Mouse (Mus musculus): Measurements from ENCODE around the gene Gzmf. TPM values are rescaled to one million over a fixed set of nuclear protein-coding genes. Genes with fewer than 3 reads are reported as not detected.
"Not testable (repeated sequence)": the region's sequence is repeated elsewhere in the genome, so short reads cannot be mapped to it uniquely, and the experiment has no call there.

The Gzmf gene
- not detected in 2 replicates for polyA plus RNA-seq (2015; fragmentation: Nextera tagmentation; extraction: Ambion mirVana)

DNA sequence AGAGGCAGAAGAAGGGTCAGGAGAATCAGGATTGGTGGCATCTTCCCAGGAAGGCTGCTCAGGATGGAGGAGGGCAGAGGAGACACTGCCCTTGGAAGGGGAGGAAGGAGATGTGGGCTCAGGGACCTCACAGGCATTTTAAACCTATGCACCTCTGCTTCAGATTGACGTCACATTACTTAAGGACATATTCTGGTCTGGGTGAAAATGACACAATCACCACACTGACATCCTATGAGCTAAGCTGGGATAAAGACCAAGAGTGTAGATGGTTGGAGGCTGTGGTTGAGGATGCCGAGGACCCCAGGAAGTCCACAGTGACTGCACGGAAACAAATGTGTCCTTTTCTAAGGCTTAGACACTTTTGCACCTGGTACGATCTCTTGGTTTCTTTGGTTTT, at the start of gene Gzmf:
Gzmf (minus strand) TSS at position 101 of the 400 bp plus-strand sequence.
- no peak within 1 kb of the TSS for H3K4me2 ChIP-seq
- H3K36me3 ChIP-seq, result no peaks in the 10 kb centered on the region
- no peaks in the 10 kb centered on the region for H3K27me3 ChIP-seq (replicated peaks)
- no peaks in the 10 kb centered on the region for H3K4me1 ChIP-seq
- no peak within 1 kb of the TSS for H3K4me3 ChIP-seq (replicated peaks)
- H3K27ac ChIP-seq (replicated peaks), result no peak within 1 kb of the TSS
- no peaks in the 10 kb centered on the region for H3K9me3 ChIP-seq (replicated peaks)
- H3K9ac ChIP-seq (replicated peaks), result no peak within 1 kb of the TSS
- no peak for ATAC-seq (ENCODE audit: low FRiP score)
- 89% methylated on average over 4 of the region's 4 CpGs for WGBS

DNA sequence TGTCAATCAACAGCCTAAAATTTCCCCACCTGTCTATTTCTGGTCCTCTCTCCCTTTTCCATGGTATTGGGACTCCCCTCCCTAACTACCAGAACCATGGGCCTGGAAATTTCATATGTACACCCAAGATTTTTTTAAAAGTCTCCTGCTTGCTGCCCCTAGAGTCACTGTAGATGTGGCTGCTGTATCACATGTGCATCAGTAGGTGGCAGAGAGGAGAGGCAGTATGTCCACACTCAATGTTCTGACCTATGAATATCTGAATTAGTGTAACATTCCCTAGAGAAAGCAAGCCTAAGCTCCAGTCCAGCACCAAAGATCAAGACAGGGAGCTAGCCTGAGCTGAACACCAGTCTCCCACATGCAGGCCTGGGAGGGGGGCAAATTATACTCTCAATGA, 29.2 kb upstream of the Gzmf start:
- H3K27ac ChIP-seq (replicated peaks), result no peak overlapping the region
- no peak overlapping the region for H3K4me2 ChIP-seq
- H3K27me3 ChIP-seq (replicated peaks), result no peaks in the 10 kb centered on the region
- no peaks in the 10 kb centered on the region for H3K9me3 ChIP-seq (replicated peaks)
- no peak overlapping the region for H3K4me3 ChIP-seq (replicated peaks)
- no peaks in the 10 kb centered on the region for H3K4me1 ChIP-seq
- ATAC-seq (ENCODE audit: low FRiP score), result no peak
- no peaks in the 10 kb centered on the region for H3K36me3 ChIP-seq
- no peak overlapping the region for H3K9ac ChIP-seq (replicated peaks)

DNA sequence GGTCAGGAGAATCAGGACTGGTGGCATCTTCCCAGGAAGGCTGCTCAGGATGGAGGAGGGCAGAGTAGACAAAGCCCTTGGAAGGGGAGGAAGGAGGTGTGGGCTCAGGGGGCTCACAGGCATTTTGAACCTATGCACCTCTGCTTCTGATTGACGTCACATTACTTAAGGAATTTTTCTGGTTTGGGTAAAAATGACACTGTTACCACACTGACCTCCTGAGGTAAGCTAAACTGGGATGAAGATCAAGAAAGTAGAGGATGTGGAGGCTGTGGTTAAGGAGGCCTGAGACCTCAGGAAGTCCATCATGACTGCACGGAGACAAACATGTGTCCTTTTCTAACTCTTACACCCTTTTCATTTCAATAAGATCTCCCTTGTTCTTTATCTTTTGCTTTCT, 23.3 kb upstream of the Gzmf start, which contains the start of gene Gzmc:
Gzmc (minus strand) TSS at position 101 of the 400 bp plus-strand sequence.
- no peak for ATAC-seq (ENCODE audit: low FRiP score)
- 91% methylated on average over 2 of the region's 2 CpGs for WGBS

DNA sequence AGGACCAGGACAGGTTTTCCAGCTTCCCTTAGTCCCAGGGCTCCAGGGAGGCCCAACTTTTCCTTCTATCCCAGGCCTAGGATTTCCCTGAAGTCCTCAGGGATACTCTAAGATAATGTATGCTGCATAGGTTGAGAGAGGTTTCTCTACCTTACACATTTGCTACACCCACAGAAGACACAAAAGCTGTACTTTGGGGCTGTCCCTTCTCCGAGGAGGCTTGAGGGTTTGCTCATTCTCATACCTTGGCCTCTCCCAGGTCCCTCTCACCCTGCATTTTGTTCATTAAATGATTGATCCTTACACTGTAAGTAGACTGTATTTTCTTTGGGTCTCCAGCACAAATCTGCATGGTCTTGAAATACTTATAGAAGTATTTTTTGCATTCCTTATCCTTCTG, 5.6 kb downstream of the Gzmf start:
- 85% methylated on average over 1 of the region's 1 CpGs for WGBS
- Histone ChIP-seq H3K36me3 (no peaks in the 10 kb centered on the region), H3K4me2 (no peak overlapping the region), H3K4me1 (no peaks in the 10 kb centered on the region), H3K9me3 (replicated peaks) (no peaks in the 10 kb centered on the region), H3K27ac (replicated peaks) (no peak overlapping the region), H3K9ac (replicated peaks) (no peak overlapping the region), H3K27me3 (replicated peaks) (no peaks in the 10 kb centered on the region), H3K4me3 (replicated peaks) (no peak overlapping the region)
- ATAC-seq (ENCODE audit: low FRiP score), result no peak

More for the DNA sequence above, 23.3 kb upstream of the Gzmf start, which contains the start of gene Gzmc:
- Histone ChIP-seq H3K9ac (replicated peaks) (no peak within 1 kb of the TSS), H3K27ac (replicated peaks) (no peak within 1 kb of the TSS), H3K9me3 (replicated peaks) (no peaks in the 10 kb centered on the region), H3K4me1 (no peaks in the 10 kb centered on the region), H3K36me3 (no peaks in the 10 kb centered on the region), H3K4me2 (no peak within 1 kb of the TSS), H3K27me3 (replicated peaks) (no peaks in the 10 kb centered on the region), H3K4me3 (replicated peaks) (no peak within 1 kb of the TSS)

DNA sequence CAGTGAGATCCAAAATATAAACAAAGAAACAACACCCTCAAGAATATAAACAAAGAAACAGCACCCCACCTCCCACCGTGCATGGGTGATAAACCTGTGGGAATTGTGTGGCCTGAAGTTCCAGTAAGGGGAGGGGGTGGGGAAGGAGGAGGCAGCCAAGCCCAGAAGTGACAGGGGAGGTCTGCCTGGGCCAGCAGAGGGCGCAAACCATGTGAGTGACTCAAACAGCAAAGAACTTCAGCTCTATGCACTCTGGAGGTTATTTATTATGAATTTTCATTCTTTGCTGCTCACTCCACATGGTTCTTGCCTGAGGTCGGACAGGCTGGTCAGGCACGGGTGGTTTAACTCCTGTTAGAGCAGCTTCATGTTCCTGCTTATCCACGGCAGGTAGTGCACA, 6.2 kb downstream of the Gzmf start:
- ATAC-seq (ENCODE audit: low FRiP score); H3K4me3 ChIP-seq (replicated peaks); H3K27ac ChIP-seq (replicated peaks); H3K36me3 ChIP-seq; H3K27me3 ChIP-seq (replicated peaks); H3K4me2 ChIP-seq; H3K9ac ChIP-seq (replicated peaks); H3K4me1 ChIP-seq; H3K9me3 ChIP-seq (replicated peaks): not testable (repeated sequence)
- WGBS, result 36% methylated on average over 5 of the region's 5 CpGs

DNA sequence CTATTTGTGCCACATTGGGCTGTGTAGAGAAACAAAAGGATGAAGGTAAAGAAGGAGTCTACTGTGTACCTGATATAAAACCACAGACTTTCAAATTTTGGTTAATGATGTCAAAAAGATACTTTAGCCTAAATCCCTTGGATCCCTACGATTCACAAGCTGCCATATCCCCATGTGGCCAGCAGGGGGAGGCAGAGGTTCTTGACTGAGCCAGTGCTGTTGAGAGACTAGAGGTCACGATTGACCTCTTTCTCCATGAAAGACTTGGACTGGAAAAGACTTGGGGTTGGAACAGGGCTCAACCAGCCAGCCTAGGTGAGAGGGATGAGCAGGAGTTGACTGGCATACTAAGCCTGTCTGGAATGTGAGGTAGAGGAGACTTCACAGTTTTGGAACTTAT, 7.2 kb downstream of the Gzmf start:
- 21% methylated on average over 2 of the region's 2 CpGs for WGBS
- Histone ChIP-seq H3K9me3 (replicated peaks) (no peaks in the 10 kb centered on the region), H3K4me3 (replicated peaks) (no peak overlapping the region), H3K27ac (replicated peaks) (no peak overlapping the region), H3K27me3 (replicated peaks) (no peaks in the 10 kb centered on the region), H3K9ac (replicated peaks) (no peak overlapping the region), H3K4me1 (no peaks in the 10 kb centered on the region), H3K36me3 (no peaks in the 10 kb centered on the region), H3K4me2 (no peak overlapping the region)
- ATAC-seq (ENCODE audit: low FRiP score), result no peak

DNA sequence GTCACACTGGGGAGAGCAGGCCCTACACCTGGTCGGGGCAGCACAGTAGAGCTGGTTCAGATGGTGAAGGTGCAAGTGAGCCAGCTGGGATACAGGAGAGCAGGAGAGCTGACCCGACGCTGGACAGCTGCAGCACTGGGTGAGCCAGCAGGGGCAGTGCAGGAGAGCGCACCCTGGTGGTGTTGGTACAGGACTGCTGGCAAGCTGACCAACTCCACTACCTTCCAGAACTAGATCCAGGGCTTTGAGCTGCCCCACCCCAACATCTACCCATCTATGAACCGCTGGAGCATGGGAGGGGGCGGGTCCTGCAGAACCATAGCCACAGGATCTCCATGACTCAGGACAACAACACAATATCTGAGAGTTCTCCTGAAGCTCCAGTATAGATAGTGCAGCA, 24.3 kb downstream of the Gzmf start:
- 63% methylated on average over 6 of the region's 6 CpGs for WGBS
- Histone ChIP-seq H3K27me3 (replicated peaks) (no peaks in the 10 kb centered on the region), H3K9me3 (replicated peaks) (no peaks in the 10 kb centered on the region), H3K36me3 (no peaks in the 10 kb centered on the region), H3K9ac (replicated peaks) (no peak overlapping the region), H3K27ac (replicated peaks) (no peak overlapping the region), H3K4me1 (no peaks in the 10 kb centered on the region), H3K4me3 (replicated peaks) (no peak overlapping the region), H3K4me2 (no peak overlapping the region)
- ATAC-seq (ENCODE audit: low FRiP score), result no peak

DNA sequence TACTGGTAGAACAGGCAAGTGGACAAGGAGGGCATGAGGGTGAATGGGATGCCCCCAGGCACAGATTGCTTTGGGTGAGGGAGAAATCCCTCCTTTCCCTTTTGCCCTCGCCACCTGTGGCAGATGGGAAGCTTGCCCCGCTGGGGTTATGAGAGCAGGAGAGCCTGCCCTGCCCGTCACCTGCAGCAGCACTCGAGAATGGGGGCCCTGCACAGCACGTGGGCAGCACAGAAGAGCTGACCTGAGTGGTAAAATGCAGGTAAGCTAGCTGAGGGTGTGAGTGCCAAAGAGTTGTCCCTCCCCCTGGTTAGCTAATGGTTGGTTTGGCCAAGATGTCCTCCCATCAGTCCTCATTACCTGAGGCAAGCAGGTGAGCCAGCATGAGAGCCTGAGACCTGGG, 24.7 kb downstream of the Gzmf start:
- no peaks in the 10 kb centered on the region for H3K27me3 ChIP-seq (replicated peaks)
- no peak overlapping the region for H3K27ac ChIP-seq (replicated peaks)
- no peak overlapping the region for H3K9ac ChIP-seq (replicated peaks)
- H3K4me1 ChIP-seq, result no peaks in the 10 kb centered on the region
- H3K4me3 ChIP-seq (replicated peaks), result no peak overlapping the region
- no peak overlapping the region for H3K4me2 ChIP-seq
- ATAC-seq (ENCODE audit: low FRiP score), result no peak
- 73% methylated on average over 5 of the region's 5 CpGs for WGBS
- H3K9me3 ChIP-seq (replicated peaks), result no peaks in the 10 kb centered on the region
- H3K36me3 ChIP-seq, result no peaks in the 10 kb centered on the region

DNA sequence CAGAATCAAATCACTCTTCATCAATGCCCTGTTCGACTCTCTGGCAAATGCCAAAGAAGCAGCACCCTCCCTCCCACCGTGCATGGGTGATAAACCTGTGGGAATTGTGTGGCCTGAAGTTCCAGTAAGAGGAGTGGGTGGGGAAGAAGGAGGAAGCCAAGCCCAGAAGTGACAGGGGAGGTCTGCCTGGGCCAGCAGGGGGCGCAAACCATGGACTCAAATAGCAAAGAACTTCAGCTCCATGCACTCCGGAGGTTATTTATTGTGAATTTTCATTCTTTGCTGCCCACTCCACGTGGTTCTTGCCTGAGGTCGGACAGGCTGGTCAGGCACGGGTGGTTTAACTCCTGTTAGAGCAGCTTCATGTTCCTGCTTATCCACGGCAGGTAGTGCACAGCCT, 33.6 kb downstream of the Gzmf start:
- H3K9me3 ChIP-seq (replicated peaks); H3K4me3 ChIP-seq (replicated peaks); H3K27me3 ChIP-seq (replicated peaks); H3K9ac ChIP-seq (replicated peaks); H3K4me1 ChIP-seq; H3K36me3 ChIP-seq; H3K27ac ChIP-seq (replicated peaks); ATAC-seq (ENCODE audit: low FRiP score); H3K4me2 ChIP-seq: not testable (repeated sequence)
- 26% methylated on average over 8 of the region's 8 CpGs for WGBS

DNA sequence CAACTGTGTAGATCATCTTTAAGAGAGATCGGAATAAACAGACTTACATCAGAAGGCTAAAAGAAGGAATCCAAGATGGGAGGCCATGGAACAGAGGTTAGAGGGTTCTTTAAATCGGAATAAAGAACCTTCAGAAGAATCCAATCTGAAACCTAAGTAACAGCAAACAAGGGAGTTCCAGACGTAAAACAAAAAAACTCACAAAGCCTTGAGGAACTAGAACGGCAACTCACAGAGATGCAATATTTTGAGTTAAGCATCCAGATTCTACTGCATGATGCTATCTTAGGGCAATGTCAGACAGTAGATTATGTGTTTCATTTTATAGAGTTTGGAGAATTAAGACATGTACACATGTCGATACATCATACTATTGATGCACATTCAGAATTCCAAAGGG, 36.7 kb downstream of the Gzmf start, which contains the start of gene Gzmn:
Gzmn (minus strand) TSS at position 101 of the 400 bp plus-strand sequence.
- H3K9me3 ChIP-seq (replicated peaks), result no peaks in the 10 kb centered on the region
- no peaks in the 10 kb centered on the region for H3K36me3 ChIP-seq
- H3K27me3 ChIP-seq (replicated peaks), result no peaks in the 10 kb centered on the region
- H3K4me2 ChIP-seq, result no peak within 1 kb of the TSS
- H3K4me3 ChIP-seq (replicated peaks), result no peak within 1 kb of the TSS
- no peaks in the 10 kb centered on the region for H3K4me1 ChIP-seq
- no peak for ATAC-seq (ENCODE audit: low FRiP score)
- H3K9ac ChIP-seq (replicated peaks), result no peak within 1 kb of the TSS
- no peak within 1 kb of the TSS for H3K27ac ChIP-seq (replicated peaks)
- WGBS, result 96% methylated on average over 5 of the region's 5 CpGs

DNA sequence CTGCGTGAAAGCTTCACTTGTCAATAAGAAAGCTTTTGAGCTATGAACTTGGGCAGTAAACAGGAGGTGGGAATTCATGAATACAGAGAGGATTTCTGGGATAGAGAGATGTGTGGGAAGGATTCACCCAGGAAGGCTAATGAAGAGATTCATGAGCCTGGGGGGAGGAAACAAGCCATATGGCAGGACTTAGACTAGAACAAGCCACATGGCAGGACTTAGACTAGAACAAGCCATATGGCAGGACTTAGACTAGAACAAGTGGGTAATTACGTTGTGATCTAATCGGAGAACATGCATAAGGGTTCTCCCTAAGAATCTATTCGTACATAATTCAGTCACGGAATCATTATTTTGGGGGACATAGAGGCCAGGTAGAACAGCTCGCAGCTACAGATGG, 37.8 kb downstream of the Gzmf start:
- WGBS, result 97% methylated on average over 6 of the region's 6 CpGs
- no peaks in the 10 kb centered on the region for H3K27me3 ChIP-seq (replicated peaks)
- no peaks in the 10 kb centered on the region for H3K4me1 ChIP-seq
- no peak overlapping the region for H3K4me2 ChIP-seq
- H3K4me3 ChIP-seq (replicated peaks), result no peak overlapping the region
- no peak overlapping the region for H3K27ac ChIP-seq (replicated peaks)
- no peaks in the 10 kb centered on the region for H3K36me3 ChIP-seq
- no peak overlapping the region for H3K9ac ChIP-seq (replicated peaks)
- no peak for ATAC-seq (ENCODE audit: low FRiP score)
- no peaks in the 10 kb centered on the region for H3K9me3 ChIP-seq (replicated peaks)

DNA sequence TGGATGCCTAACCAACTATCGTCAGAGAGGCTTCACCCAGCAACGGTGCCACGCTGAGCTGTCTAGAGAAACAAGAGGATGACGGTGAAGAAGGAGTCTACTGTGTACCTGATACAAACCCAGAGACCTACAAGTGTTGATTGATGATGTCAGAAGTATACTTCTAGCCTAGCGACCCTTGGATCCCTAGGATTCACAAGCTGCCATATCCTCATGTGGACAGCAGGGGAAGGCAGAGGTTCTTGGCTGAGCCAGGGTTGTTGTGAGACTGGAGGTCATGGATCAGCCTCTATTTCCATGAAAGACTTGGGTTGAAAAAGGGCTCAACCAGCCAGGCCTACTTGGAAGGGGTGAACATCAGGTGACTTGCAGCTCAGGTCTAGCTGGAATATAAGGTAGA, 38.5 kb downstream of the Gzmf start:
- WGBS, result 94% methylated on average over 5 of the region's 5 CpGs
- H3K4me3 ChIP-seq (replicated peaks), result no peak overlapping the region
- no peak for ATAC-seq (ENCODE audit: low FRiP score)
- H3K27me3 ChIP-seq (replicated peaks), result no peaks in the 10 kb centered on the region
- H3K9ac ChIP-seq (replicated peaks), result no peak overlapping the region
- H3K9me3 ChIP-seq (replicated peaks), result no peaks in the 10 kb centered on the region
- no peak overlapping the region for H3K4me2 ChIP-seq
- H3K36me3 ChIP-seq, result no peaks in the 10 kb centered on the region
- H3K4me1 ChIP-seq, result no peaks in the 10 kb centered on the region
- no peak overlapping the region for H3K27ac ChIP-seq (replicated peaks)

DNA sequence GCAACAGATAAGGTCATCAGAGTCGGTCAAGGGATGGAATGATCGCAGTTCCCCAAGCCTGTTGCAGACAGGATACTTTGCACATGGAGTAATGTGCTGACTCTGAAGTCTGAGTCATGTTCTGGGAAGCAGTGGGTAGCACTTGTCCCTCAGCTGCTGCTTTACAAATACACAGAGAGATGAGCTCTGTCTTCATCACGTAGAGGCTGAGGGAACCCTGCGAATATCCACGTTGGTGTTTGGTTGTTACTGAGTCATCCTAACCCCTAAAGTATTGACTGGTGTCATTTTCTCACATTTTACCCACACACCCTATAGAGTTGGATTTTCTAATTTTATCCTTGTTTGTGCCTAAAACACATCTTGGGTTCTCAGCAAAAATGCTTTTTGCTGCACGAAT, 43.2 kb downstream of the Gzmf start:
- no peak overlapping the region for H3K27ac ChIP-seq (replicated peaks)
- H3K36me3 ChIP-seq, result no peaks in the 10 kb centered on the region
- H3K9ac ChIP-seq (replicated peaks), result no peak overlapping the region
- no peaks in the 10 kb centered on the region for H3K27me3 ChIP-seq (replicated peaks)
- no peaks in the 10 kb centered on the region for H3K9me3 ChIP-seq (replicated peaks)
- H3K4me3 ChIP-seq (replicated peaks), result no peak overlapping the region
- 90% methylated on average over 6 of the region's 6 CpGs for WGBS
- no peaks in the 10 kb centered on the region for H3K4me1 ChIP-seq
- no peak for ATAC-seq (ENCODE audit: low FRiP score)
- H3K4me2 ChIP-seq, result no peak overlapping the region
